Mouse (Mus musculus): ENCODE data around the gene Isl1. TPM values are rescaled to one million over a fixed set of nuclear protein-coding genes. Genes with fewer than 3 reads are reported as not detected.

Gene Isl1
- polyA plus RNA-seq, 1 experiment from 2014 or later: 5.0 TPM

DNA sequence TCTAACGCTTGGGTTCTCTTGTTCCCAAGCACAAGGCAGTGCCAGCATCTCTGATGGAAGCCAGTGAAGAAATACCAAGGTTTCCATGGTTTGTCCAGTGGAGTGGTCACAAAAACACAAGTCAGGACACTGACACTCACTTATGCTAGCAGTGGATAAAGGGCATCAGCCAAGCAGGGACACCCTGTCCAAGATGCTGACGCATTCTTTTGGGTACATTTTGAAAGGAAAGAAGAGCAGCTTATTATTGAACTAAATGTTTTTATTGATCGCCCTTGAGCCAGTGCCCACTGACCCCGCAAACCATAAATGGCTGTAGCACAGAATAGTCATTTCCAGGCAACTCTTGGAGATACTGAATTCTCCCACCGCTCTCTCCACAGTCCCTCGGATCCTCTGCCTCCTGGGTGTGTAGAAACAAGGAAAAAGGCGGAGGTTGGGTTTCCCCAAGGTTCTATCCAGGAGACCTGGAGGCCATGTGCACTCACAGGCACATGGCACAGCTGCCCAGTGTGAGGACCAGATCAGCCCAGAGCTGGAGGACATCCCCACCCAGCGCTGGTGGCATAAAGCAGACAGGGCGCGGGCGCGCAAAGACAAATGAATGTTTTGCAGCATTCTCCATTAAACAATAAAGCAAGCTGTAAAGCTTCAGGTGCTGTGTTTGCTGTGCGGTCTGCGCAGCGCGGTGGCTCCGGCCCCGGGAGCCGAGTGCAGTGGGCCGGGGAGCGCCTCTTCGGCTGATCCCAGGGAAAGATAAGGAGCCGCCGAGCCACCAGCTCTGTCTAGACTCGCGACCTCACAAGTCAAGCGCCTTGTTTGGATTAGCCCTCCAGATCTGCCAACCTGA is 16.0 kb downstream of the Isl1 start:
- peaks cover 17% of the 10 kb centered on the region for H3K4me1 ChIP-seq
- no peak overlapping the region for H3K27ac ChIP-seq
- no peaks in the 10 kb centered on the region for H3K9me3 ChIP-seq (replicated peaks)
- H3K4me2 ChIP-seq: peak overlapping the region; percentile 30
- no peak overlapping the region for H3K9ac ChIP-seq
- peaks cover 73% of the 10 kb centered on the region for H3K27me3 ChIP-seq
- peak overlapping the region; percentile 8 for H3K4me3 ChIP-seq (replicated peaks)
- ATAC-seq (replicated peaks; ENCODE audit: low FRiP score): peak; percentile 80
- WGBS: 6% methylated on average over 27 of the region's 27 CpGs
- no peaks in the 10 kb centered on the region for H3K36me3 ChIP-seq

- Histone ChIP-seq H3K4me1 (peaks cover 8% of the 10 kb centered on the region), H3K4me2 (no peak overlapping the region), H3K36me3 (no peaks in the 10 kb centered on the region), H3K9ac (no peak overlapping the region), H3K27ac (no peak overlapping the region), H3K9me3 (replicated peaks) (no peaks in the 10 kb centered on the region), H3K4me3 (replicated peaks) (no peak overlapping the region), H3K27me3 (peaks cover 37% of the 10 kb centered on the region)
- ATAC-seq (replicated peaks; ENCODE audit: low FRiP score): no peak
- WGBS: 87% methylated on average over 1 of the region's 1 CpGs
Measured at GRCm38 (mm10) chr13:116289655-116290054, 19.8 kb downstream of the Isl1 start.

DNA sequence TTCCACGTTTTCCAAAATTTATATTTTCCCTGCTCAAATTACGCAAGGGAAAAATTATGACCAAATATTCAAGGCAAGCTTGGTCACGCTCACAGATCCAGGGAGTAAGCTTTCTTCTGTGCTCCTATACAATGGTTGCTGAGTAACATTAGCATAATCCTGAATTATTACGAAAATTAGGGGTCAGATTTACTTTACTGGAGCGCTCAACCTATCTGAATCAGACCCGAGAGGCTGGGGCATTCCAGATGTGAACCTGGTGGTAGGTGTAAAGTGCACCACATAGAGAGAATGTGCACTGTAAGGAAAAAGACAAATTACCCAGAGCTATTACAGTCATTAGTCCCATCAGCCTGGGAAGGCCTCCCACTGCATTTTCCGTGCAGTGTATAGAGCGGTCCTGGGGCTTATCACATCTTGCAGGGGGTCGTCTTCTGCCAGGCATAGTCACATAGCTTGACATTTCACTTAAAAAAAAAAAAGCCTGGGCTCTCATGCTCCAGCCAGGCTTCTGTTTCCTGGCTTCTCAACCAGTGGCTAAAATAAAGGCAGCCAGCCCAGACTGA is 30.2 kb downstream of the Isl1 start:
- Histone ChIP-seq H3K27ac (no peak overlapping the region), H3K27me3 (no peaks in the 10 kb centered on the region), H3K9me3 (replicated peaks) (no peaks in the 10 kb centered on the region), H3K36me3 (no peaks in the 10 kb centered on the region), H3K4me1 (no peaks in the 10 kb centered on the region), H3K4me2 (no peak overlapping the region), H3K9ac (no peak overlapping the region), H3K4me3 (replicated peaks) (no peak overlapping the region)
- ATAC-seq (replicated peaks; ENCODE audit: low FRiP score): no peak
- 66% methylated on average over 9 of the region's 9 CpGs for WGBS

All from kidney, embryonic 15.5 days (tissue).